Mouse (Mus musculus) heart, adult 2 months (tissue): ENCODE results near the gene Gm21972. TPM values are rescaled to one million over a fixed set of nuclear protein-coding genes. Genes with fewer than 3 reads are reported as not detected.

Experiments used
- DNase-seq, 2 experiments: peaks; one replicate each; pipeline ENCODE4 v3.0.0; 2021
- H3K27ac ChIP-seq: fragments of 200-600 bp; 2 replicates; pipeline ENCODE4 v1.8.1; 2022
- H3K27me3 ChIP-seq: fragments of 200-500 bp; 2 replicates; pipeline ENCODE4 v1.6.1; 2012; ENCODE audit warnings: mild to moderate bottlenecking, low read length, inconsistent platforms, mixed read lengths; ENCODE audit not compliant: control insufficient read depth, insufficient read depth
- H3K36me3 ChIP-seq: fragments of 200-500 bp; 2 replicates; pipeline ENCODE4 v1.6.1; 2012; ENCODE audit warnings: low read length, inconsistent platforms; ENCODE audit not compliant: control insufficient read depth, insufficient read depth
- H3K4me1 ChIP-seq: fragments of 200-500 bp; 2 replicates; pipeline ENCODE4 v1.6.1; 2011; ENCODE audit warnings: low read length; ENCODE audit not compliant: control insufficient read depth, insufficient read depth
- H3K4me3 ChIP-seq: fragments of 200-600 bp; 2 replicates; pipeline ENCODE4 v1.8.1; 2022
- H3K79me2 ChIP-seq: fragments of 200-500 bp; replicated peaks from 2 replicates; pipeline ENCODE4 v1.6.1; 2012; ENCODE audit warnings: mild to moderate bottlenecking, inconsistent platforms, low read length, moderate library complexity, mixed read lengths; ENCODE audit not compliant: control insufficient read depth, insufficient read depth
- H3K9ac ChIP-seq: fragments of 200-500 bp; 2 replicates; pipeline ENCODE4 v1.6.1; 2012; ENCODE audit warnings: low read depth, mild to moderate bottlenecking, control low read depth, inconsistent platforms, low read length, mixed read lengths
- CTCF ChIP-seq: fragments of 200-600 bp; IDR thresholded peaks from 2 replicates; pipeline ENCODE4 v1.8.1; 2022; ENCODE audit warnings: antibody characterized with exemption, mild to moderate bottlenecking, moderate library complexity
- EP300 ChIP-seq: fragments of 200-500 bp; IDR thresholded peaks from 2 replicates; pipeline ENCODE4 v1.6.1; 2011; ENCODE audit warnings: low read depth, low read length, control low read depth; ENCODE audit not compliant: insufficient read depth
- POLR2A ChIP-seq: fragments of 200-500 bp; IDR thresholded peaks from 2 replicates; pipeline ENCODE4 v1.6.1; 2011; ENCODE audit warnings: mild to moderate bottlenecking, low read depth, low read length, control low read depth; ENCODE audit not compliant: insufficient read depth
- WGBS: fragments of 180-500 bp; shearing (Covaris S2); methylation state at CpG from one replicate; pipeline ENCODE4 v1.1.7; 2018; 5-methylcytosine and 5-hydroxymethylcytosine counted together
- intact Hi-C: fragments of 180-260 bp; cut with DNase I; formaldehyde crosslinking; loops from one replicate; pipeline ENCODE4 v1.15.1; 2025
- polyA plus RNA-seq: library from polyadenylated mRNA; depleted of rRNA; stranded (reverse); fragments of >200 nt; gene quantifications from 2 replicates; pipeline ENCODE4 v1.2.3, GENCODE M21; 2012
- total RNA-seq, 2 experiments: library from RNA; stranded (reverse); gene quantifications; 2 replicates each; pipeline ENCODE4 v1.2.3; 2021

Gene Gm21972
- total and polyA plus RNA-seq, 3 experiments = 0.57 TPM; not detected in 2

GRCm38 (mm10) chr1:86147557-86147956 lies 14.1 kb downstream of the Gm21972 start:
- WGBS = 49% methylated on average over 5 of the region's 5 CpGs
- Histone ChIP-seq H3K27ac (no peak overlapping the region), H3K4me3 (no peak overlapping the region), H3K4me1 (no peaks in the 10 kb centered on the region), H3K79me2 (no peaks in the 10 kb centered on the region), H3K27me3 (no peaks in the 10 kb centered on the region), H3K9ac (no peak overlapping the region), H3K36me3 (no peaks in the 10 kb centered on the region)
- intact Hi-C loops = no loop called here
- TF ChIP-seq CTCF (no peak), POLR2A (no peak), EP300 (no peak)
- no peak for DNase-seq

DNA sequence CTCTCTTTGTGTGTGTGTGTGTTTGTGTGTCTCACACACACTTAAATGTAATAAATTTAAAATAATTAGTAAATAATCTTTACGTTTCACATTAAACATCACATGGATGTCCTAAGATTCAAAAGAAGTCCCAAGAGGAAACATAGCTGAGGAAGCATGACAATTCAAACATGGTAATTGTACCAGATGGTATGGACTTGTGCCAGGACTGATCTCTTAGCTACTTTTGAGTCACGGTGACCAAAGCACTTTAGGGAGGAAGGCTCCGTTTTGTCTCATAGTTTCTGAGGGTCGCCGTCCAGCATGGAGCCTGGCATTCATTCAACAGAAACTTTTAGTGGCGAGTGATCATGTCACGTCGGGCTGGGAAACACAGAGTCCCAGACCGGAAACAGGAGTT lies 14.7 kb downstream of the Gm21972 start:
- Histone ChIP-seq H3K36me3 (no peaks in the 10 kb centered on the region), H3K79me2 (no peaks in the 10 kb centered on the region), H3K9ac (no peak overlapping the region), H3K27ac (no peak overlapping the region), H3K4me3 (no peak overlapping the region), H3K4me1 (no peaks in the 10 kb centered on the region), H3K27me3 (no peaks in the 10 kb centered on the region)
- no peak for TF ChIP-seq CTCF
- TF ChIP-seq POLR2A = no peak
- TF ChIP-seq EP300 = no peak
- intact Hi-C loops = no loop called here
- DNase-seq = no peak
- 38% methylated on average over 9 of the region's 9 CpGs for WGBS

GRCm38 (mm10) chr1:86150929-86151328 lies 17.5 kb downstream of the Gm21972 start:
- intact Hi-C loops = loop anchor here (5.0 kb wide), 1 partner anchor 89 kb away; the partner anchor contains the start of gene Psmd1
- H3K9ac ChIP-seq = no peak overlapping the region
- H3K79me2 ChIP-seq = no peaks in the 10 kb centered on the region
- H3K4me3 ChIP-seq = no peak overlapping the region
- WGBS = 73% methylated on average over 6 of the region's 6 CpGs
- peaks cover 3% of the 10 kb centered on the region; the same call in 1 of the 2 replicates for H3K4me1 ChIP-seq
- no peak overlapping the region for H3K27ac ChIP-seq
- no peaks in the 10 kb centered on the region for H3K27me3 ChIP-seq
- H3K36me3 ChIP-seq = no peaks in the 10 kb centered on the region
- DNase-seq = no peak
- no peak for TF ChIP-seq EP300
- no peak for TF ChIP-seq POLR2A
- no peak for TF ChIP-seq CTCF

GRCm38 (mm10) chr1:86151376-86151775 lies 17.9 kb downstream of the Gm21972 start:
- Histone ChIP-seq H3K27me3 (no peaks in the 10 kb centered on the region), H3K27ac (no peak overlapping the region), H3K79me2 (no peaks in the 10 kb centered on the region), H3K9ac (no peak overlapping the region), H3K36me3 (no peaks in the 10 kb centered on the region), H3K4me3 (no peak overlapping the region), H3K4me1 (peaks cover 3% of the 10 kb centered on the region; the same call in 1 of the 2 replicates)
- DNase-seq = no peak
- TF ChIP-seq CTCF = no peak
- TF ChIP-seq POLR2A = no peak
- TF ChIP-seq EP300 = no peak
- intact Hi-C loops = loop anchor here (5.0 kb wide), 1 partner anchor 89 kb away; the partner anchor contains the start of gene Psmd1
- 51% methylated on average over 7 of the region's 7 CpGs for WGBS

DNA sequence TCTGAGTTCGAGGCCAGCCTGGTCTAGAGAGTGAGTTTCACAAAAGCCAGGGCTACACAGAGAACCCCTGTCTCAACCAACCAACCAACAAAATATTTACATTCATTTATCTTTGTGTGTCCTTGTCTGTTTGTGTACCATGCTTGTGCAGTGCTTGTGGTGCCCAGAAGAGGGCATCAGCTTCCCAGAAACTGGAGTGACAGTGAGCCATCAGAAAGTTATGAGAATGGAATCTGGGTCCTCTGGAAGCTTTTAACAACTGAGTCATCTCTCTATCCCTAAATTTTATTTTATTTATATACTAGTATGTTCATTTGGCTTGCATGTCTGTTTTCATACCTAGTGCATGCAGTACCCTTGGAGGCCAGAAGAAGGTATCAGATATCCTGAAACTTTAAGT lies 19.2 kb downstream of the Gm21972 start:
- H3K27ac ChIP-seq = no peak overlapping the region
- intact Hi-C loops = loop anchor here (5.0 kb wide), 1 partner anchor 90 kb away; the partner anchor contains the start of gene Psmd1
- DNase-seq = no peak
- H3K36me3 ChIP-seq = no peaks in the 10 kb centered on the region
- H3K9ac ChIP-seq = no peak overlapping the region
- no peak overlapping the region for H3K4me3 ChIP-seq
- TF ChIP-seq CTCF (peak; percentile 43), POLR2A (no peak)
- no peaks in the 10 kb centered on the region for H3K79me2 ChIP-seq
- H3K27me3 ChIP-seq = no peaks in the 10 kb centered on the region
- 87% methylated on average over 1 of the region's 1 CpGs for WGBS
- H3K4me1 ChIP-seq = peaks cover 3% of the 10 kb centered on the region; the same call in 1 of the 2 replicates

DNA sequence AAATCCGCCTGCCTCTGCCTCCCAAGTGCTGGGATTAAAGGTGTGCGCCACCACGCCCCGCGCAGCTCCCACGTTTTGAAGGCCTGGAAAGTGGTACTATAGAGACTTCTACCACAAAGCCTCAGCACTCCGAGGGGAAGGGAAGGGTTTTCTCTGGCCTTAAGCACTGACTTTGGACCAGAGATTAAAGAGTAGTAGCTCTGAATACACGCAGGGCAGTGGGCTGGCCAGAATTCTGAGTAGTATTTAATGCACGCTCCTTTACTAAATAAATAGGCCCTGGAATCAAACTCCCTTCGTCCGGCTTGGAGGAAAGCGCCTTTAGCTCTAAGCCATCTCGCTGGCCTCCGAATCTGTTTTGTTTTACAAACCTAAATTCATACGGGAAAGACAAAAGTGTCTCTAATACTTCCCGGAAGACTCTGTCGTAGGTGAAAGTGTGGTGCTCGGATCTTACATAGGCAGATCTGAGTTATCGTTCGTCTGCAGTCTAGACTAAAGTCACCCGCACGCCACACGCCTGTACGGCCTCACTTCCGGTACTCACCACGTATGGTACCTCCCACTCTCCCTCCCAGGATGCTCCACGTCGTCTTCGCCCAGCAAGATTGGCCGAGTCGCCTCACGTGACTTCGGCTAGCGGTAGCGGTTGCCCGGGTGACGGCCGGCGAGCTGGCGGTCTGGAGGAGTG lies 20.8 kb downstream of the Gm21972 start, which contains the start of gene Armc9:
Gene Armc9, plus strand, starts transcription at position 648 of the 691 bp plus-strand sequence.
- Histone ChIP-seq H3K4me3 (peak within 1 kb of the TSS; percentile 91), H3K4me1 (peaks cover 3% of the 10 kb centered on the region; the same call in 1 of the 2 replicates), H3K9ac (peak within 1 kb of the TSS; percentile 60), H3K79me2 (no peaks in the 10 kb centered on the region), H3K36me3 (no peaks in the 10 kb centered on the region), H3K27me3 (no peaks in the 10 kb centered on the region), H3K27ac (peak within 1 kb of the TSS; percentile 73)
- intact Hi-C loops = loop anchor here (5.0 kb wide), 1 partner anchor 92 kb away; the partner anchor contains the start of gene Psmd1
- peak; percentile 92 to 96 for DNase-seq
- TF ChIP-seq EP300 (peak; percentile 83), CTCF (no peak), POLR2A (peak; percentile 99)
- WGBS = 3% methylated on average over 40 of the region's 40 CpGs
